Mouse (Mus musculus) CH12.LX (cell line): ENCODE results near the gene Ahnak.

Source experiments
- CTCF ChIP-seq, 2 experiments: IDR thresholded peaks in 1 of 2; conservative IDR thresholded peaks in 1 of 2; 2 replicates each; pipeline ENCODE4 v1.5.1; 2011 to 2012; ENCODE audit warnings: low read depth in 2 of 2, low read length in 2 of 2, improper control_type of control experiment in 1 of 2, inconsistent platforms in 1 of 2, mild to moderate bottlenecking in 1 of 2, moderate library complexity in 1 of 2
- ELF1 ChIP-seq: IDR thresholded peaks from 2 replicates; pipeline ENCODE4 v1.6.1; 2014; ENCODE audit warnings: low read depth, mild to moderate bottlenecking, inconsistent platforms, low read length, improper control_type of control experiment
- MAX ChIP-seq: IDR thresholded peaks from 2 replicates; pipeline ENCODE4 v1.6.1; 2011; ENCODE audit warnings: low read length, improper control_type of control experiment
- PAX5 ChIP-seq: IDR thresholded peaks from 2 replicates; pipeline ENCODE4 v1.6.1; 2012; ENCODE audit warnings: low read length, inconsistent platforms, mixed read lengths
- POLR2A ChIP-seq: IDR thresholded peaks from 2 replicates; pipeline ENCODE4 v1.6.1; 2011; ENCODE audit warnings: low read depth, mild to moderate bottlenecking, improper control_type of control experiment, low read length
- RAD21 ChIP-seq: IDR thresholded peaks from 2 replicates; pipeline ENCODE4 v1.6.1; 2011; ENCODE audit warnings: low read depth, mild to moderate bottlenecking, low read length, improper control_type of control experiment, moderate library complexity
- RCOR1 ChIP-seq: conservative IDR thresholded peaks from 2 replicates; pipeline ENCODE4 v1.6.1; 2012; ENCODE audit warnings: low read depth, mild to moderate bottlenecking, inconsistent platforms, low read length, improper control_type of control experiment
- ZC3H11A ChIP-seq: IDR thresholded peaks from 2 replicates; pipeline ENCODE4 v1.6.1; 2012; ENCODE audit warnings: low read depth, mild to moderate bottlenecking, inconsistent platforms, low read length, improper control_type of control experiment
- ZMIZ1 ChIP-seq: IDR thresholded peaks from 2 replicates; pipeline ENCODE4 v1.6.1; 2012; ENCODE audit warnings: low read depth, mild to moderate bottlenecking, inconsistent platforms, low read length, improper control_type of control experiment

GRCm38 (mm10) chr19:9071456-9072156 is 82.5 kb downstream of the Ahnak start:
- TF ChIP-seq CTCF (conservative IDR thresholded peaks at IDR 0.05 in 1 of 2, IDR thresholded peaks at IDR 0.05 in 1 of 2; ENCODE audit: low read depth in 2 of 2, low read length in 2 of 2), result no peak
- no peak for TF ChIP-seq POLR2A
- TF ChIP-seq PAX5, result no peak
- no peak for TF ChIP-seq ZMIZ1
- no peak for TF ChIP-seq ELF1
- no peak for TF ChIP-seq MAX
- no peak for TF ChIP-seq RAD21
- TF ChIP-seq RCOR1, result no peak
- no peak for TF ChIP-seq ZC3H11A
